Mouse (Mus musculus): ENCODE measurements around the gene Bud31. TPM values are rescaled to one million over a fixed set of nuclear protein-coding genes. Genes with fewer than 3 reads are reported as not detected.

Gene Bud31
- polyA plus RNA-seq, 1 experiment, result 106 TPM

DNA sequence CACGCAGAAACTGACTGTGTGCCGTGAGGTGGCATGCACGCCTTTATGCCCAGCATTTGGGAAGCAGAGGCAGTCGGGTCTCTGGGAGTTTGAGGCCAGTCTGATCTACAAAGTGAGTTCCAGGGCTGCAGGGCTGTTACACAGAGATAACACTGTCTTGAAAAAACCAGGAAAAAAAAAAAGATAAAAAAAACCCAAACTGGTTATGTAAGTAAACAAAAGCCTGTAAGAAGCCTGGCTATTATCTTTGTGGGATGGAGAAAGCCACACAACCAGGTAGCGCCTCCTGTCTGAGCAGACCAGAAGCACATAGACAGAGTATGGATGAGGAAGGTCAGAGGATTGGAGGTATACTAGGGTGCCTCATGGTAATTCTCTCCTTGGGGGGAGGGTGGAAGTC lies 12.5 kb downstream of the Bud31 start:
- Histone ChIP-seq H3K4me1 (ENCODE audit: control insufficient read depth, insufficient read depth, low read length) (no peaks in the 10 kb centered on the region), H3K27me3 (ENCODE audit: control insufficient read depth, insufficient read depth, low read length) (no peaks in the 10 kb centered on the region), H3K4me3 (replicated peaks; ENCODE audit: insufficient read depth, low read depth, low read length) (no peak overlapping the region), H3K27ac (ENCODE audit: insufficient read depth, low read length) (no peak overlapping the region)
- no peak for DNase-seq
- 91% methylated on average over 5 of the region's 5 CpGs for WGBS
- no peak for TF ChIP-seq POLR2A (IDR thresholded peaks at IDR 0.05; ENCODE audit: borderline replicate concordance, insufficient read depth, low read length)
- no peak for TF ChIP-seq CTCF (IDR thresholded peaks at IDR 0.05; ENCODE audit: borderline replicate concordance, insufficient read depth, low read depth, low read length)

DNA sequence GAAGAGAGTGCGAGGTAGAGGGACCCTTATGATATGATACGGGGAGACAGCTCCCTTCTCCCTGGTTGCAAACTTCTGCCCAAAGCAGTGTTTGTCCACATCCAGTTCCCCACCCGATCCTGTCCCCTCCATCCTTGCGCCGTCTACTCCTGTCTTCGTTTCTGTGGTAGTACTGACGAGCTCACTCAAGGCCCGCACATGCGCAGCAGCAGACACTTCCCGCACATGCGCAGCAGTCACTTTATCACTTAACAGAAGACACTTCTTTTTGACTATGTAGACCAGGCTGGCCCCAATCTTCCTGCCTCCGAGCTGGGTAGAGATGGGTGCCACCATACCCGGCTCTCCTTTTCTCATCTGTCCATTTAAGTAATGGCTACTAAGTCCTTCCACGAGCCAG lies 21.2 kb downstream of the Bud31 start:
- Histone ChIP-seq H3K27ac (ENCODE audit: insufficient read depth, low read length) (no peak overlapping the region), H3K4me1 (ENCODE audit: control insufficient read depth, insufficient read depth, low read length) (peaks cover 7% of the 10 kb centered on the region), H3K27me3 (ENCODE audit: control insufficient read depth, insufficient read depth, low read length) (no peaks in the 10 kb centered on the region), H3K4me3 (replicated peaks; ENCODE audit: insufficient read depth, low read depth, low read length) (no peak overlapping the region)
- WGBS, result 95% methylated on average over 14 of the region's 14 CpGs
- DNase-seq, result no peak
- no peak for TF ChIP-seq CTCF (IDR thresholded peaks at IDR 0.05; ENCODE audit: borderline replicate concordance, insufficient read depth, low read depth, low read length)
- no peak for TF ChIP-seq POLR2A (IDR thresholded peaks at IDR 0.05; ENCODE audit: borderline replicate concordance, insufficient read depth, low read length)

DNA sequence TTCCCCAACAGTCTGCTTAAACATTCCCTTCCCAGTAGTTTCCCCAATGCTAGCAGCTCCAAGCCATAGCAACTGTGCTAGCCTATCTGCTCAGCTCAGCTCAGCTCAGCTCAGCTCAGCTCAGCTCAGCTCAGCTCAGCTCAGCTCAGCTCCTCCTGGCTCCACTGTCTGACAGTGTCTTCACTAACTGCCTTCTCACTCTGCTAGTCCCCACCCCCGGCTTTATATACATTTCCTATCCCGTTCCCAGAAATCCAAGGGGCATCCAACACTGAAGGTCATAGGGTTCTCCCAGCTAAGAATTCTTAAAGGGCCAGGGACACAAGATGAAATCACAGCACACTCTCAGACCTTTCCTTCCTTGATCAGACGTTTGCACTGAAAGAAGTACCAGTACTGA lies 24.5 kb downstream of the Bud31 start:
- Histone ChIP-seq H3K27ac (ENCODE audit: insufficient read depth, low read length) (no peak overlapping the region), H3K4me1 (ENCODE audit: control insufficient read depth, insufficient read depth, low read length) (peaks cover 9% of the 10 kb centered on the region), H3K4me3 (replicated peaks; ENCODE audit: insufficient read depth, low read depth, low read length) (no peak overlapping the region), H3K27me3 (ENCODE audit: control insufficient read depth, insufficient read depth, low read length) (no peaks in the 10 kb centered on the region)
- DNase-seq, result no peak
- TF ChIP-seq CTCF (IDR thresholded peaks at IDR 0.05; ENCODE audit: borderline replicate concordance, insufficient read depth, low read depth, low read length) (no peak), POLR2A (IDR thresholded peaks at IDR 0.05; ENCODE audit: borderline replicate concordance, insufficient read depth, low read length) (no peak)
- WGBS, result 46% methylated on average over 3 of the region's 3 CpGs

DNA sequence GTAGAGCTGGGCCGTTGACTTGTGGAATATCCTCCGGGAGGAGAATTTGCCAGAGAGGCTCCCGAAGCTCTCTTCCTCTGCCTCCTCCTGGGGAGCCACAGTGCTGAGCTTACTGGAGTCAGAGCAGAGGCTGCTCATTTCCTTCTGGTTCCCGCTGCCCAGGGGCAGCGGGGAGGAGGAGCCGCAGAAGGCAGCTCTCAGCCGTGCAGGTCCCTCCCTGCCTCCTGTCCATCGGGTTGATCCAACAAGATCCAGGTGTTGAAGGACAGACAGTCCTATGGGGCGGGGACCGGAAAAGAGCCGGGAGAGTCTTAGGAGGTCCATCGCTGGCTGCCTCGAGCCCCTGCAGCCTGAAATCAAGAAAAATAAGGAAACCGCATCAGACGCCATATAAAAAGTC lies 25.0 kb downstream of the Bud31 start:
- TF ChIP-seq CTCF (IDR thresholded peaks at IDR 0.05; ENCODE audit: borderline replicate concordance, insufficient read depth, low read depth, low read length) (no peak), POLR2A (IDR thresholded peaks at IDR 0.05; ENCODE audit: borderline replicate concordance, insufficient read depth, low read length) (no peak)
- no peaks in the 10 kb centered on the region for H3K27me3 ChIP-seq (ENCODE audit: control insufficient read depth, insufficient read depth, low read length)
- no peak overlapping the region for H3K27ac ChIP-seq (ENCODE audit: insufficient read depth, low read length)
- DNase-seq, result no peak
- no peak overlapping the region for H3K4me3 ChIP-seq (replicated peaks; ENCODE audit: insufficient read depth, low read depth, low read length)
- WGBS, result 80% methylated on average over 15 of the region's 15 CpGs
- peaks cover 9% of the 10 kb centered on the region for H3K4me1 ChIP-seq (ENCODE audit: control insufficient read depth, insufficient read depth, low read length)

DNA sequence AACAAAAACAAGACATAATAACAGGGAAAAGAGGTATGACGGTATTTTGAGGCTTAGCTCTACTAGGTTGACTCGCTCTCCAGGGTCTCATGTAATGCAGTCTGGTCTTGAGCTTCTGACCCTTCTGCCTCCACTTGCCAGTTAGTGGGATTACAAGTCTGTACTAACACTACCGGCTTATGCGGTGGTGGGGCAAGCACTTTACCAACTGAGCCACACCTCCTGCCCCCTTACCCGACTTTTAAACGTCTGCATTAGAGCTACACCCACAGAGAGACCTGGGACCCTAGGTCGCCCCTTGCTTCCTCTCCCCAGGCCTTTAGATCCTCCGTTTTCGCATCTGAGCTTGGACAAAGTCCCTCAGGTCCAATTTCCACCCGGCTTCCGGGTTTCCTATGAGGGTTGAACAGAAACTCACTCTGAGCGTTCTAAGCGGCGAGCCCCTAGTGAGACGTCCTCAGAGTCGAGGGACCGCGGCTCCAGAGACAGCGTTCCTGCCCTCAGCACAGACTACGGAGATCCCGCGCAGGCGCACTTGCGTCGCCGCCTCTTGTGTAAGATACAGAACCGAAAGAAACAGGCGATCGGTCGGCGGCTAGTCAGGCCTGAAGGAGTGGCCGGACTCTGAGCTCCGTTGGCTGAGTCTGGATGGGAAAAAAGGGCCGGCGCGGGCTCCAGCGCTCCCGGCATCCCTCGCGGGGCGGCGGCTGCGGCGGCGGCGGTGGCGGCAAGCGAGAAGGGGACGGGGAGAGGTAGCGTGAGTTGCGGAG lies 26.6 kb downstream of the Bud31 start, which contains the start of the genes Ptcd1 and Cpsf4:
TSS of gene Ptcd1 (minus strand) at position 573 of the 770 bp plus-strand sequence.
TSS of gene Cpsf4 (plus strand) at position 678 of the 770 bp plus-strand sequence.
- TF ChIP-seq POLR2A (IDR thresholded peaks at IDR 0.05; ENCODE audit: borderline replicate concordance, insufficient read depth, low read length) (peak; percentile 92), CTCF (IDR thresholded peaks at IDR 0.05; ENCODE audit: borderline replicate concordance, insufficient read depth, low read depth, low read length) (no peak)
- Histone ChIP-seq H3K27me3 (ENCODE audit: control insufficient read depth, insufficient read depth, low read length) (no peaks in the 10 kb centered on the region), H3K4me1 (ENCODE audit: control insufficient read depth, insufficient read depth, low read length) (peaks cover 9% of the 10 kb centered on the region), H3K27ac (ENCODE audit: insufficient read depth, low read length) (peak within 1 kb of the TSS; percentile 83), H3K4me3 (replicated peaks; ENCODE audit: insufficient read depth, low read depth, low read length) (peak within 1 kb of the TSS; percentile 91)
- peak; percentile 99 for DNase-seq
- under 1% methylated on average over 51 of the region's 51 CpGs for WGBS

DNA sequence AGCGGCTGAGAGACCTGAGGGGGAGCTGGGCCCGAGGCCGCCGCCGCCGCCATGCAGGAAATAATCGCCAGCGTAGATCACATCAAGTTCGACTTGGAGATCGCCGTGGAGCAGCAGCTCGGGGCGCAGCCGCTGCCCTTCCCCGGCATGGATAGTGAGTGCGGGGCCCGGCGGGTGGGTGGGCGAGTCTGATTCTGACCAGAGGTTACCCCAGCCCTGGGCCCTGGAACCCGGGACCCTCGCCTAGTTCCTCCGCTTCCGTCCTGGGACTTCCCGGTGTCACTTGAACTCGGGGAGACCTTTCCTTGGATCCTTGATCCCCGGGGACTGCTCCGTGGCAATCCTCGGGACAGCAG lies 27.1 kb downstream of the Bud31 start:
- TF ChIP-seq CTCF (IDR thresholded peaks at IDR 0.05; ENCODE audit: borderline replicate concordance, insufficient read depth, low read depth, low read length) (no peak), POLR2A (IDR thresholded peaks at IDR 0.05; ENCODE audit: borderline replicate concordance, insufficient read depth, low read length) (no peak)
- H3K27ac ChIP-seq (ENCODE audit: insufficient read depth, low read length), result 0 out of 2 replicates have a peak overlapping the region, but pooled peaks have one; percentile 59
- peak overlapping the region; percentile 91 for H3K4me3 ChIP-seq (replicated peaks; ENCODE audit: insufficient read depth, low read depth, low read length)
- H3K27me3 ChIP-seq (ENCODE audit: control insufficient read depth, insufficient read depth, low read length), result no peaks in the 10 kb centered on the region
- WGBS, result 1% methylated on average over 28 of the region's 28 CpGs
- H3K4me1 ChIP-seq (ENCODE audit: control insufficient read depth, insufficient read depth, low read length), result peaks cover 9% of the 10 kb centered on the region
- DNase-seq, result no peak

DNA sequence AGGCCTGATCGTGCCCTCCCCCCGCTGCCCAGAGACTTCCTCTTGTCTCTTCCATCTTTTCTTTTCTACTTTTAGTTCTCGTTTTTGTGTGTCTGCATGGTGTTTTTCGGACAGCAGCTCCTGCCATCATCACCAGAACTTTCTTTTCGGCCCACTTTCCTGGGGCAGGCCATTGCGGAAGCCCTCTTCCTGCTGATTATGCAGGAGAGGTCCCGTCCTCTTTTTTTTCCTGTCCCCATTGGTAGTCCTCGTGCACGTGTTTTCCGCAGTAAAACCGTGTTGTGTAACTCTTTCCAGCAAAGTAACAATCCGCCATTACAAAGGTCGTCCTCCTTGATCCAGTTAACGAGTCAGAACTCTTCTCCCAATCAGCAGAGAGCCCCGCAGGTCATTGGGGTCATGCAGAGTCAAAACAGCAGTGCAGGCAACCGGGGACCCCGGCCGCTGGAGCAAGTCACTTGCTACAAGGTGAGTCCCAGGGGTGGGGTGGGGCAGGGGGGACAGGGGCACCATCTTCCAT lies 38.4 kb downstream of the Bud31 start:
- no peaks in the 10 kb centered on the region for H3K4me1 ChIP-seq (ENCODE audit: control insufficient read depth, insufficient read depth, low read length)
- TF ChIP-seq CTCF (IDR thresholded peaks at IDR 0.05; ENCODE audit: borderline replicate concordance, insufficient read depth, low read depth, low read length) (no peak), POLR2A (IDR thresholded peaks at IDR 0.05; ENCODE audit: borderline replicate concordance, insufficient read depth, low read length) (no peak)
- 84% methylated on average over 18 of the region's 18 CpGs for WGBS
- H3K27me3 ChIP-seq (ENCODE audit: control insufficient read depth, insufficient read depth, low read length), result no peaks in the 10 kb centered on the region
- no peak for DNase-seq
- H3K27ac ChIP-seq (ENCODE audit: insufficient read depth, low read length), result no peak overlapping the region
- no peak overlapping the region for H3K4me3 ChIP-seq (replicated peaks; ENCODE audit: insufficient read depth, low read depth, low read length)

DNA sequence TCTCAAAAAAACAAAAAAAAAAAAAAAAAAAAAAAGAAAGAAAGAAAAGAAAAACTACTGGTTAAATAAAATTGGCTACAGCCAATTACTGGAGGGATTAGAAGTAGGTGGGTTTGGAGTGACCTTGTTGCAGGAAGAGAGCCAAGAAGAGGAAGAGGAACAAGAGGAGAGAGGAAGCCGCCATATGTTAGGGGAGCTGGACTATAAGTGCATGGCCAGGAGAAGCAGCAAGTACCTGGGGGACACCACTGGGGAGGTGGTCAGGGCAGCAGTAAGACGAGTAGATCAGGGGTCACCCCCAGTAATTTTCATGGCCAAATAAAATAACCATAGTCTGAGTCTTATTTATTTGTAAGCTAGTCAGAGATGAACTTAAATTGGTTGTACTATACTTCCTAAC lies 45.1 kb downstream of the Bud31 start:
- DNase-seq, result no peak
- no peaks in the 10 kb centered on the region for H3K27me3 ChIP-seq (ENCODE audit: control insufficient read depth, insufficient read depth, low read length)
- 74% methylated on average over 2 of the region's 2 CpGs for WGBS

More for the DNA sequence above, 45.1 kb downstream of the Bud31 start:
- TF ChIP-seq POLR2A (IDR thresholded peaks at IDR 0.05; ENCODE audit: borderline replicate concordance, insufficient read depth, low read length), result no peak
- Histone ChIP-seq H3K4me3 (replicated peaks; ENCODE audit: insufficient read depth, low read depth, low read length) (no peak overlapping the region), H3K27ac (ENCODE audit: insufficient read depth, low read length) (no peak overlapping the region), H3K4me1 (ENCODE audit: control insufficient read depth, insufficient read depth, low read length) (peaks cover 5% of the 10 kb centered on the region; the same call in 1 of the 2 replicates)

Data from cerebellum, adult 2 months (tissue).